Mouse (Mus musculus): ENCODE results near the gene Slc17a1. TPM values are rescaled to one million over a fixed set of nuclear protein-coding genes. Genes with fewer than 3 reads are reported as not detected.

The Slc17a1 gene
- total and polyA plus RNA-seq, 3 experiments, result not detected

- H3K27ac ChIP-seq (ENCODE audit: insufficient read depth, low read depth), result no peak overlapping the region
- dilution Hi-C loops (cut with MboI; ENCODE audit: extremely low pct_ligation_motif_present, extremely low pct_unique_long_range_greater_than_20kb, low sequenced_read_pairs) (no loop called here), in situ Hi-C loops (cut with MboI; ENCODE audit: low pct_ligation_motif_present, low pct_unique_long_range_greater_than_20kb, low sequenced_read_pairs) (no loop called here)
- no peak overlapping the region for H3K4me3 ChIP-seq (replicated peaks in 1 of 3; ENCODE audit: low read depth in 2 of 3, low read length in 2 of 3, poor library complexity in 1 of 3)
- TF ChIP-seq MEF2A (IDR thresholded peaks at IDR 0.05; ENCODE audit: borderline replicate concordance, low read depth, low read length) (no peak), MXI1 (IDR thresholded peaks at IDR 0.05; ENCODE audit: low read depth, low read length) (no peak)
- H3K36me3 ChIP-seq (replicated peaks in 1 of 2; ENCODE audit: control insufficient read depth in 1 of 2, insufficient read depth in 1 of 2, low read length in 1 of 2), result no peaks in the 10 kb centered on the region
- no peaks in the 10 kb centered on the region for H3K9me3 ChIP-seq (replicated peaks; ENCODE audit: low read length)
- no peaks in the 10 kb centered on the region; a peak in 1 of 4 replicates for H3K4me1 ChIP-seq (ENCODE audit: control insufficient read depth in 1 of 2, insufficient read depth in 2 of 2)
- no peak overlapping the region for H3K9ac ChIP-seq (ENCODE audit: insufficient read depth, low read depth)
- H3K79me2 ChIP-seq (replicated peaks; ENCODE audit: control insufficient read depth, extremely low read depth, insufficient read depth, poor library complexity, severe bottlenecking), result no peaks in the 10 kb centered on the region
- no peak for DNase-seq (ENCODE audit: extremely low read depth)
- no peaks in the 10 kb centered on the region for H3K27me3 ChIP-seq (replicated peaks)
- no peak overlapping the region for H3K4me2 ChIP-seq (ENCODE audit: insufficient read depth, low read depth, poor library complexity, severe bottlenecking)
Observed at GRCm38 (mm10) chr13:23887026-23887725, 19.6 kb downstream of the Slc17a1 start.

- Histone ChIP-seq H3K9me3 (replicated peaks; ENCODE audit: low read length) (no peaks in the 10 kb centered on the region), H3K4me1 (ENCODE audit: control insufficient read depth in 1 of 2, insufficient read depth in 2 of 2) (no peaks in the 10 kb centered on the region; a peak in 1 of 4 replicates), H3K27ac (ENCODE audit: insufficient read depth, low read depth) (no peak overlapping the region), H3K79me2 (replicated peaks; ENCODE audit: control insufficient read depth, extremely low read depth, insufficient read depth, poor library complexity, severe bottlenecking) (no peaks in the 10 kb centered on the region), H3K9ac (ENCODE audit: insufficient read depth, low read depth) (no peak overlapping the region), H3K27me3 (replicated peaks) (no peaks in the 10 kb centered on the region), H3K4me2 (ENCODE audit: insufficient read depth, low read depth, poor library complexity, severe bottlenecking) (no peak overlapping the region), H3K36me3 (replicated peaks in 1 of 2; ENCODE audit: control insufficient read depth in 1 of 2, insufficient read depth in 1 of 2, low read length in 1 of 2) (no peaks in the 10 kb centered on the region), H3K4me3 (replicated peaks in 1 of 3; ENCODE audit: low read depth in 2 of 3, low read length in 2 of 3, poor library complexity in 1 of 3) (no peak overlapping the region)
- dilution Hi-C loops (cut with MboI; ENCODE audit: extremely low pct_ligation_motif_present, extremely low pct_unique_long_range_greater_than_20kb, low sequenced_read_pairs), result no loop called here
- no peak for DNase-seq (ENCODE audit: extremely low read depth)
- TF ChIP-seq NELFE (IDR thresholded peaks at IDR 0.05; ENCODE audit: low read depth, low read length) (no peak), BHLHE40 (IDR thresholded peaks at IDR 0.05; ENCODE audit: low read depth, low read length) (peak; percentile 12; the same call in 1 of the 2 replicates), USF2 (conservative IDR thresholded peaks at IDR 0.05; ENCODE audit: low read depth, low read length) (no peak), MXI1 (IDR thresholded peaks at IDR 0.05; ENCODE audit: low read depth, low read length) (no peak), SMC3 (IDR thresholded peaks at IDR 0.05; ENCODE audit: low read depth, low read length) (no peak)
- in situ Hi-C loops (cut with MboI; ENCODE audit: low pct_ligation_motif_present, low pct_unique_long_range_greater_than_20kb, low sequenced_read_pairs), result no loop called here
Observed at GRCm38 (mm10) chr13:23889011-23889605, 21.6 kb downstream of the Slc17a1 start.

DNA sequence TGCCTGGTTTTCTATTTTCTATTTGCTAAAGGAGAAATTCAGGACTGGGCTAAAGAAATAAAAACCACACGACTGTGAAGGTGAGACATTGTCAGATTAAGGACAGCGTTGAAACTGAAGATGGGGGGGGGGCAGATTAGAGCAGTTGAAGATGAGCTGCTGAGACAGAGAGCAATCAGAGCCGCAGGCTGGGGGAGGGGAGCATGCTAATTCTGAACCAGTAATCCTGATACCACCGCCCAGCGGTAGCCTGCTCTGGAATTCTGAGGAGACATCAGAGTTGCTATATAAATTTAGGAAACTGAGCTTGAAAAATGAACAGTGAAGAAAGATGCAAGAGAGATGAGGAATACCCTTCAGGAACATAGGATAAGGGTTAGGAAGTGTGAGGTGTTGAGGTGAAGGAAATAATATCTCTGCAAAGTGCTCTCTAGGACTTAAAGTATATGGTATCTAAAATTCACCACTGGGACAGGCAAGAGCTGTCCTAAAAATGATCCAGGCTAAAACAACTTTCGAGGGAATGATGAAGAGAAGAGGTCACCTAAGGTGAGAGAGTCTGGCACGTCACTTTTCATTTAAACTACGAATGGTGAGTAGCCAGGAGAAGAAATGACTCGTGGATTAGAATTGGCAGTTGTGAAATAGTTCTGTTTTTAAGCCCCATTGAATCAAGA, 25.2 kb downstream of the Slc17a1 start:
- Histone ChIP-seq H3K27me3 (replicated peaks) (no peaks in the 10 kb centered on the region), H3K4me1 (ENCODE audit: control insufficient read depth in 1 of 2, insufficient read depth in 2 of 2) (no peaks in the 10 kb centered on the region; a peak in 1 of 4 replicates), H3K4me2 (ENCODE audit: insufficient read depth, low read depth, poor library complexity, severe bottlenecking) (no peak overlapping the region), H3K79me2 (replicated peaks; ENCODE audit: control insufficient read depth, extremely low read depth, insufficient read depth, poor library complexity, severe bottlenecking) (no peaks in the 10 kb centered on the region), H3K9me3 (replicated peaks; ENCODE audit: low read length) (no peaks in the 10 kb centered on the region), H3K9ac (ENCODE audit: insufficient read depth, low read depth) (no peak overlapping the region), H3K36me3 (replicated peaks in 1 of 2; ENCODE audit: control insufficient read depth in 1 of 2, insufficient read depth in 1 of 2, low read length in 1 of 2) (no peaks in the 10 kb centered on the region), H3K4me3 (replicated peaks in 1 of 3; ENCODE audit: low read depth in 2 of 3, low read length in 2 of 3, poor library complexity in 1 of 3) (no peak overlapping the region), H3K27ac (ENCODE audit: insufficient read depth, low read depth) (no peak overlapping the region)
- dilution Hi-C loops (cut with MboI; ENCODE audit: extremely low pct_ligation_motif_present, extremely low pct_unique_long_range_greater_than_20kb, low sequenced_read_pairs), result no loop called here
- no peak for DNase-seq (ENCODE audit: extremely low read depth)
- in situ Hi-C loops (cut with MboI; ENCODE audit: low pct_ligation_motif_present, low pct_unique_long_range_greater_than_20kb, low sequenced_read_pairs), result no loop called here
- TF ChIP-seq TCF12 (IDR thresholded peaks at IDR 0.05; ENCODE audit: low read depth, low read length) (no peak), JUND (conservative IDR thresholded peaks at IDR 0.05; ENCODE audit: low read depth, low read length) (no peak), POLR2A (IDR thresholded peaks at IDR 0.05; ENCODE audit: low read depth, low read length) (no peak), MXI1 (IDR thresholded peaks at IDR 0.05; ENCODE audit: low read depth, low read length) (no peak), UBTF (IDR thresholded peaks at IDR 0.05; ENCODE audit: low read depth, low read length) (no peak)

All from CH12.LX (cell line).